Mouse (Mus musculus): Measurements from ENCODE around the gene Adam15.

DNA sequence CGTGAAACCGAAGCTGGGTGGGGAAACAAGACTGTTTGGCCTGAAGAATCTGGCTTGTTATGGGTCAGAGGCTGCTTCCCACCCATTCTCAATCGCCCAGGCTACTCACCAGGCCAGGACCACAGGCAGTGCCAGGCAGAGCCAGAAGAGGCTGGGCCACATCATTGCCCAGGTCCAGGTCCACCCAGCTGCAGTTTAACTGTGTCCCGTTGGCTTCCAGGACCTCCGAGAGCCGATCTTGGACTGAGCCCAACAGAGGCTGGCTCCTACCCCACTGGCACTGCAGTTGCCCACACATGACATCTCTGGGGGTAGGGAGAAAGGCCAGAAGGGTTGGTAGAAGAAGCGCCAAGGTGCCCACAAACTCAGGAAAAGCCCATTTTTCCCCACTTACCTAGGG, 6.5 kb downstream of the Adam15 start:
- TF ChIP-seq POLR2A (IDR thresholded peaks at IDR 0.05; ENCODE audit: insufficient read length, low read depth): no peak
- no peak for TF ChIP-seq REST (IDR thresholded peaks at IDR 0.05; ENCODE audit: insufficient read depth, insufficient read length)
- TF ChIP-seq POLR2AphosphoS2 (IDR thresholded peaks at IDR 0.05; ENCODE audit: insufficient read length, low read depth): no peak
- TF ChIP-seq USF1 (IDR thresholded peaks at IDR 0.05; ENCODE audit: low read depth): no peak
- TF ChIP-seq TCF12 (IDR thresholded peaks at IDR 0.05; ENCODE audit: insufficient read depth, poor library complexity, severe bottlenecking): no peak
- TF ChIP-seq TCF3 (IDR thresholded peaks at IDR 0.05; ENCODE audit: insufficient read length, low read depth): no peak
- TF ChIP-seq MYOD1 (IDR thresholded peaks at IDR 0.05; ENCODE audit: control insufficient read depth in 1 of 3, insufficient read length in 2 of 3, low read depth in 2 of 3): no peak
- TF ChIP-seq MAX (IDR thresholded peaks at IDR 0.05; ENCODE audit: low read depth): no peak
